Mouse (Mus musculus): ENCODE data around the gene Fiz1. TPM values are rescaled to one million over a fixed set of nuclear protein-coding genes. Genes with fewer than 3 reads are reported as not detected.
A peak's percentile ranks its signal among the peaks of the same experiment; 100 is the strongest.
"Not testable (repeated sequence)": the region's sequence is repeated elsewhere in the genome, so short reads cannot be mapped to it uniquely, and the experiment has no call there.

Gene Fiz1
- total RNA-seq, 2 experiments from 2014 or later, result 25.5 to 28.9 TPM

DNA sequence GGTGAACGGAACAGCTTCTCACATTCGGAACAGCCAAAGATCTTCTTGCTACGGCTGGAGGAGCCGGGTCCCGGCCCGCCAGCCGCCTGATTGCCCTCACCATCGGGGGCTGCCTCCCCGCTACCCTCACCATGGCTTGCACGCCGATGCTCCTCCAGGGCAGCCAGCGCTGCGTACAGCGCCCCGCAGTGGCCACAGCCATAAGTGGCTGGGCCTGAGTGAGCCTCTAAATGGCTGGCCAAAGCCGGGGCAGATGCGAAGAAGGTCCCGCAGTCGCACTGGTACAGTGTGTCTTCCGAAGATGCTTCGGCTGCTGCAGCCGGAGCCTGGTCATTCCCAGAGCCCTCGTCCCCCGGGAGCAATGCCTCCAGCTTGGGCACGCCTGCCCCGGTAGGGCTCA is 6.3 kb downstream of the Fiz1 start:
- DNase-seq (ENCODE audit: low spot score in 2 of 2), result no peak

DNA sequence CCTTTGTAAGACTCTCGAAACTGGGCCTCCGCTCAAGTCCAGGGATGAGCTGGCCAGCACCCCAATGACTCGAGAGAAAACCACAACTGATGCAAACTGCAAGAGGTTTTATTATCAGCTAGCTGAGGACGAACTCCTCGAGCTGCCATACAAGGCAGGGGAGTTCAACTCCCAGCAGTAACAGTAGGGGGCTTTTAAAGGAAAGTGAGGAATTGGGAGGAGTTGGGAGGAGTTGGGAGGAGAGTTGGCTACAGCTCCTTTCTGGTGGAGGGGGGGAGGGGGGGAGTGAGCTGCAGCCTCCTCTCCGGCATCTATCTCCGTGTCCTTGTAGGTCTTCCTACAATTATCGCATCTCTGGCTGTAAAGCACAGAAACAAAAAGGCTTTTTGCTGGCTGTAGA is 11.6 kb downstream of the Fiz1 start:
- not testable (repeated sequence) for DNase-seq (ENCODE audit: low spot score in 2 of 2)

DNA sequence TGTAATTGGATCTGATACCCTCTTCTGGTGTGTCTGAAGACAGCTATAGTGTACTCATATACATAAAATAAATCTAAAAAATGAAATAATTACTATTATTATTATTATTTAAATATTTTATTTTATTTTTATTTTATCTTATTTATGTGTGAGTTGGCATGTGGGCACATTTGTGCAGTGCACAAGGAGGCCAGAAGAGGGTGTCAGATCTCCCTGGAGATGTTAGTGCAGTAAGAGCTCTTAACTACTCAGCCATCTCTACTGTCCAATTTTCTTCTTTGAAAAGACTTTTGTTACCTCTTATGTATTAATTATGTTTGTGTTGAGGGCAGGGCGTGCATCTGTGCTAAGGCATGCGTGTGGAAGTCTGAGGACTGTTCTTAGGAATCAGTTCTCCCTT is 14.6 kb downstream of the Fiz1 start:
- no peak for DNase-seq (ENCODE audit: low spot score in 2 of 2)

DNA sequence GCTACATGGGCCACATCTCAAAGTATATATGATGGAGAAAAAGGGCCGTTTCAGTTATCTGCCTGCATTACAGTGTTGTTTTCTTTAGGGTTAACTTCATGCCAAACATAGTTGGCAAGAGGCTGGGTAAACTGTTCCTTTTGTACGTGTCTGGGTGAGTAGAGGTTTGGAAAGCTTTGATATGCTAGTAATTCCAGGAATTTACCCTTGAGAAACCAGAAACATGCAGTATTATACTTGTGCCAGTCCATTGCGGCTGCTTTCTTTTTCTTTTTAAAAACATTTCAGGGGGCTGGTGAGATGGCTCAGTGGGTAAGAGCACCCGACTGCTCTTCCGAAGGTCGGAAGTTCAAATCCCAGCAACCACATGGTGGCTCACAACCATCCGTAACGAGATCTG is 17.6 kb downstream of the Fiz1 start:
- DNase-seq (ENCODE audit: low spot score in 2 of 2), result no peak

DNA sequence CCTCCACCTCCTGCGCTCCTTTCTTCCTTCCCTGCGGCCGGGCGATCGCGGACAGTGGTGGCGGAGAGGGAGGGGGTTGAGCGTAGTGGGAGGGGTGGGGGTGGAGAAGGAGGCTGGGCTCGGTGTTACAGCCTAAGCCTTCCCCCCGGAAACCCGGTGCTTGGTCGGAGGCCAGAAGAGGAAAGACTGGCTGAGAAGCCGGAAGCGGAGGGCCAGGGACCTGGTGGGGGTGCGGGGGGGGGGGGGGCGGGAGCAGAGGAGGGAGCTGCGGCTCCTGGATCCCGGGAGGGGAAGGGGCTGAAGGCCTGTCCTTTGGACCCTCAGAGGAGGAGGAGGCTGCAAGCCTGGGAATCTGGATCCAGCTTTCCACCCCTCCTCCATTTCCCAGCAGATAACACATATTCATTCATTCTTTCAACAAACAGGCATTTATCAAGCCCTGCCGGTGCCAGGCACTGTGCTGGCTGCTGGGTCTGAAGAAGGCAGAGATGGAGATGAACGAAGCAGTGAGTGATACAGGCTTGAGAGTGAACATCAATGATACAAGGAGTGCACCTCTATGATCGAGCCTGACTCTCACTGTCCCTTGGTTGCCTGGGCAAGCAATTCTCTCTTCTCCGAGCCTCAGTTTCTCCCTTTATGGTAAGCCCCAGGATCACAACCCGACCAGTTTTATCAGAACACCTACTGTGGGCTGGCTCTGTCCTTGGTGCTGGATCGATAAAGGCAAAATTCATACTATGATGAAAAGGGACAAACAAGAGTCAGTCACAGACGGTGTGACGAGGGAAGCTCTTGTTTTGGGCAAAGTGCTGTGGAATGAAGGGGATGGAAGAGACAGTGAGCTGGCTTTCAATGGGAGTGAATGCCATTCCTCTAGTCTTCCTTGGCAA is 18.2 kb downstream of the Fiz1 start, which contains the start of gene Zfp579:
Gene Zfp579, minus strand, starts transcription at position 156 of the 893 bp plus-strand sequence.
- DNase-seq (ENCODE audit: low spot score in 2 of 2), result peak; percentile 93 to 95

DNA sequence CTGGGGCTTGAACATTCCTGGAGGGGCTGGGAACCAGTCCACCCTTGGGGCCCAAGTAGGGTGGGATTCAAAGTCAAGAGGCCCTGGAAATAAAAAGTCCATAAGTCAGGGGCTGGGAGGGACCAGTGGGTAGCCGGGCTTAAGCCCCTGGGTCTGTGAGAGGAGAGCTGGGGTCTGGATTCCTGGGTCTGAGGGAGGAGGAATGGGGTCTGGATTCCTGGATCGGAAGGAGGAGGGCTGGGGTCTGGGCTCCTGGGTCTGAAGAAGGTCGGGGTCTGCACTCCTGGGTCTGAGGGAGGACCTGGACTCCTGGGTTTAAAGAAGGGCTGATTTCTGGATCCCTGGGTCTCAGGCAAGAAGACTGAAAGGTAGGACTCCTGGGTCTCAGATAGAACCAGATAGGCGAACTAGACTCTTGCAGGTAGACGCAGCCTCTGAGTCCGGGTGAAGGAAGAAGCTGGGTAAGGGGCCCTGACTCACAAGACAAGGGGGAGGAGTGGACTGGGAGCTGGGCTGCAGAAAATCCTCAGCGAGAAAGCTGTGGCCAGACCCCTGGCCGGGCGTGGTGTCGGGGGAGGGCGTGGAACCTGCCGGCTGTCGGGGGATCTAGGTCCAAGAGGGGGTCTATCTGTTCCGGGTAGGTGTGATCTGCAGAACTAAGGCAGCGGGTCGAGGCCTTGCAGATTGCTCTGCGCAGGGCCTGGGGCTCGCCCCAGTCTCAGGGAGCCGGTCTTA is 19.1 kb downstream of the Fiz1 start:
- peak in 1 of 2 experiments; percentile 28 for DNase-seq (ENCODE audit: low spot score in 2 of 2)

DNA sequence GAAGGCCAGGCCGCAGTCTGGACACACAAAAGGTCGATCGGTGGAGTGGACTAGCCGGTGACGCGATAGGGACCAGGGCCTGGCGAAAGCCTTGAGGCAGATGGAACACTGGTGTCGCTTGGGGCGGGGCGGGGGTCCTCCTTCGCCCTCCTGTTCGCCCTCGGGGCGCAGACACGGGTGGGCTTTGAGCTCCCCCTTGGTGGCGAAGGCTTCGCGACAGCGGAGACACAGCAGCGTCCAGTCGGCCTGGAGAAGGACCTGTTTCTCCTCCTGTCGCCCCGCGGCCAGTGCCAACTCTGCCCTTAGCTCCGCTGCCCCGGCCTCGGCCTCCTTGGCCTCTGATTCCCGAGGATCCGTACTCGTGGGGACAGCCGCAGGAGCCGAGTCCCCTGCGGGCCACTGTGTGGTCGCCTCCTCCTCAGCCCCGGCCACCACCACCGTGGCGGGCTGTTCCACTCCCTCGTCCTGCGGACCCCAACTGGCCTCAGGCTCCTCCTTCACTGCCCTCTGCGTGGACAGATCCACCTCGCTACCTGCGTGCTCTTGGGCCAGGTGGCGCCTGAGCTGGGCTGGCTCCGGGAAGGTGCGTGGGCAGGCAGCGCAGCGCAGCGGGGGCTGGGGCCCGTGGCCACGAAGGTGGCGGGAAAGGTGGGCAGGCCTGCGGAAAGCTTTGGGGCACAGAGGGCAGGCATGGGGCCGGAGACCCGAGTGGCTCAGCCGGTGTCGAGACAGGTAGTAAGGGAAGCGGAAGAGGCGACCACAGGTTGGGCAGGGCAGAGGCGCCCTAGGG is 20.3 kb downstream of the Fiz1 start:
- no peak for DNase-seq (ENCODE audit: low spot score in 2 of 2)

DNA sequence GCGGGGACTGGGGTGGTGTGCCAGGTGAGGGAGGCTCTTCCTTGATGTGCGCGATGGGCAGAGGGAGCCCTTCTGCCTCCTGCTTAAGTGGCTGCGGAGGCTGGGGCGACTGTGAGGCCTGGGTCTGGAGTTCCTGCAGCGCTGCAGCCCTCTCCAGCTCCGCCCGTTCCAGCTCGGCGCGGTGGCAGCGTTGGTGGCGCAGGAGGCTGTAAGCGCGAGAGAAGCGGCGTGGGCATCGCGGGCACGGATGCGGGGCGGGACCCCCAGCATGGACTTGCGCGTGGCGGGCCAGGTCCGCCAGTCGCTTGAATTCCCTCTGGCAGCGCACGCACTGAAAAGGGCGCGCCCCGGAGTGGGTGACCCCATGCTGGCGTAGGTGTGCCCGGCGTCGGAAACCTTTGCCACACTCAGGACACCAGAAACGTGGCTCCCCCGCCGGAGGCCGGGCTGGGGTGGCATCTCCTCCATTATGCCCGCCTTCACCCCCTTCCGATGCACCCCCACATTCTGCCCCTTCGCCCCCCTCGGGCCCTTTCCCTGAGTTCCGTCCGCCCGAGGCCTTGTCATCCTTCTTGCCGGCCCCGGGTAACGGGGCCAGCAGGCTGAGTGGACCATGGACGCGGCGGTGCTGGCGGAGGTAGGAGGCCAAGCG is 21.0 kb downstream of the Fiz1 start:
- no peak for DNase-seq (ENCODE audit: low spot score in 2 of 2)

DNA sequence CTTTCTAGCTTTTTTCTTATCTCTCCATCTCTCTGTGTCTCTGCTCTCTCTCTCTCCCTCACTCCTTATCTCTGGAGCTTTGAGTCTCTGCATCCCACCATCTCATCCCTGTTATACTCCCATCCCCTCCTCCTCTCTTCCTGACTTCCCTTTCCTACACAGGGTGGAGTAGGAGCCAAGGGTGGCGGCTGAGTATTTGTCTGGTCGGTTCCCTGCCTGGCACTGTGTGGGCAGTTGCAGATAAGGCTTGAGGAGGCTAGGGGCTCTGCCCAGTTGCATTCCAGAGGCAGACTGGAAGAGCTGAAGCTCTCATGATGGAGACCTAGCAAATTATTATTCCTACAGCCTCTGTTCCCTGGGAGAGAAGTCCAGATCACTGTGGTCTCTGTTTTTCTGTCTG is 26.2 kb downstream of the Fiz1 start:
- DNase-seq (ENCODE audit: low spot score in 2 of 2), result no peak

DNA sequence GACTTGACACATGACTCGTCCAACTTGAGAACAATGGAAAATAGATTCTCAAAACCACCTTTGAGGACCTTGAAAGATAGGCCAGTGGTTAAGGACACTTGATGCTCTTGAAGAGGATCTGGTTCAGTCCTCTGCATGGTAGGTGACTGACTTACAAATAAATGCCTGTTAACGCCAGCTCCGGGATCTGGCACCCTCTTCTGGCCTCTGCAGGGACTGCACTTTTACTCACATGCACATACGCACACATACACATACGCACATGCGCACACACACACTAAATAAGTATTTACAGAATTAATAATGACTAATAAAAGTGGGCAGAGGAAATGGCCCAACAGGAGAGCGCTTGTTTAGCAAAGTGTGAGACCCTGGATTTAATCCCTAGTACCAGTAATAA is 37.7 kb downstream of the Fiz1 start:
- no peak for DNase-seq (ENCODE audit: low spot score in 2 of 2)

DNA sequence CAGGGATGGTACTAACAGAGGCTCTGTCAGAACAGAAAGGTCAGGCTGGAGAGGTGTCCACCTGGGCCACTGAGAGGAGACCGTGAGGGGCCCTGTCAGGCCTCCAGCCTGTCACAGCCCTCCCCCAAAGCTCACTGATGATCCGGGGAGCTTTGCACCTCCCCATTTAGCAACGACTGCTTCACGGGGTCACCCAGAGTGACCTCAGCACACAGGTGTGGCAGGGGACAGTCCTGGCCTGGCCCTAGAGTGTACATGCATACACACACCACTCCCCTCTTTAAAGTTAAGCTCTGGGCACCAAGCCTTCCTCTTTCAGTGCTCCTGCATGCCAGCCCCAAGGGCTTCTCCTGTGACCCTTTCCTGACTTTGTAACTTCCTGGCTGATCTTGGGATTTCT is 39.0 kb downstream of the Fiz1 start:
- no peak for DNase-seq (ENCODE audit: low spot score in 2 of 2)

DNA sequence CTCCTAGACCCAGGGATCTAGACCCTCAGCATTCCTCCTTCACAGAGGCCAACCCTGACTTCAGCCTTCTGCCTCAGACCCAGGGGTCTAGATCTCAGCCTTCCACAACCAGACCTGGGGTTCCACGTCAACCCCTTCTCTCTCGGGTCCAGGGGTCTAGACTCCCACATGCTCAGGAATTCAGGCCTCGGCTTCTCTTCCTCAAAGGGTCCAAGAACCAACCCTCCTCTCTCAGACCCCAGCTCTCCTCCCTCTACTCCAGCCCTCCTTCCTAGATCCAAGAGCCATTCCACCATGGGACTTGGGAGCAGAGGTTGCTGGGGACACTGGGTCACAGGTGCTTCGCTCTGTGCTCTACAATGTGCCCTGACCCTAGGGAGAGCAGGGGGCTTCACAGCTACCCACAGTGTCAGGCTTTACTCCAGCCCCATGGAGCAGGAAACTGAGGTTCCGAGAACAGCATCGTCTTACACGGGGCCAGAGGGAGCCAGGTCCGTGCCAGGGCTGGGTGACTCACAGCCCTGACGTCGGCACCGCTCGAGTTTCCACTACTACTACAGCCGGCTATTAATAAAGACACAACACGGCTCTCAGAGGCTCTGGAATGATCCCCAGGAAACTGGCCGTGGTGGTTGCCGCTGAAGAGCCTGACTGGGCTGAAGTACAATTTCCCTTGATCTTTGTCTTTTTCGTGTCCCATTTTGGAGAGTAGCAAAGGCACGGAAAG is 42.0 kb downstream of the Fiz1 start:
- DNase-seq (ENCODE audit: low spot score in 2 of 2), result peak in 1 of 2 experiments; percentile 59

DNA sequence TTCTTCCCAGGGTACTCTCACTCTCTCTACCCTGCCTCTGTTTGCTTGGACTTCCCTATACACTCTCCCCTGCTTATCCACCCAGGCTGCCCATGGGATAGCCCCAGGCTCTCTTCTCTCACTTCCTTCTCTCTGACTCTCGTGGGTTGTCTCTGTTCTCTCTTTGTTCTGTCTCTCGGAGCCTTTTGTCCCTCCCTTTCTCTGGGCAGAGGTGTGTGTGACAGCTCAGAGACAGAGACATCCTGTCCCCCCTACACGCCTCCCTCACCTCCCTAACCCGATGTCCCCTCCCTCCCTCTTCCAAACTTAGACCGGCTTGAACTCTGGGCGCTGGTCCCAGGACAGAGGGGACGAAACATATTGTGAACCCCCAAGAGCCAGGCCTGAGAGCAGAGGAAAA is 42.8 kb downstream of the Fiz1 start:
- no peak for DNase-seq (ENCODE audit: low spot score in 2 of 2)

DNA sequence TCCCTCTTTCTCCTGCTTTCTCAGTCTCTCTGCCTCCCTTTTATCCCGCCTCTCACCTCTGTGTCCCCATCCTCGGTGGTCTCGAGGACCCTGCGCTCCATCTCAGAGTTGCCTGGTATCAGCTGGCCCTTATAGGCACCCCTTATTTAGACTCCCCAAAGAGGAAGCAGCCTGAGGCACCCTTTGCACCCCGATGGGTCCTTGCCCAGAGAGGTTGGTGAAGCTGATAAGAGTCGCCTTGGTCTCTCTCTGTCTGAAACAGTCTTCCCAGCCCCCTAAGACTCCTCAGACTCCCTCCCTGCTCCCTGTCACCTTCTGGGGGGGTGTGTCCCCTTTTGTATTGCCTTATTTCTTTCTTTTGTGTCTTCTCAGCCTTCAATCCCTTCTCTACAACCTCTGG is 43.4 kb downstream of the Fiz1 start, which contains the start of gene Sbk3:
Gene Sbk3, minus strand, starts transcription at position 101 of the 400 bp plus-strand sequence.
- no peak for DNase-seq (ENCODE audit: low spot score in 2 of 2)

DNA sequence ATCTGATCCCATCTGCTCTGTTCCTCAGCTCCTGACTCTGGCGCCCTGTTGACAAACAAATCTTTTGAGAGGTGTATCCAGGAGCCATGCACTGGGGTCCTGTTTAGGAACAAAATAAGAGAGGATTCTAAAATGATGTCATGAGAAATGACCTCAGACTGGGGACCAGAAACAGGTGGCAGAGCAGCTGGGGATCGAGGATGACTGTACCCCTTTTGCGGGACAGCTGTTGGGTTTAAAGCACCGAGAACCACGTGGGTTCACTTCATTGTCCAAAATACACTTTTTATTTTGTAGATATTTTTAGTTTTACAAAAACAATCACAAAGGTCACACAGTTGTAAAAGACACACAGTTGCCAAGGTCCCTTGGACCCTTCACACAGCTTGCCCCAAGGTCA is 49.5 kb downstream of the Fiz1 start:
- no peak for DNase-seq (ENCODE audit: low spot score in 2 of 2)

DNA sequence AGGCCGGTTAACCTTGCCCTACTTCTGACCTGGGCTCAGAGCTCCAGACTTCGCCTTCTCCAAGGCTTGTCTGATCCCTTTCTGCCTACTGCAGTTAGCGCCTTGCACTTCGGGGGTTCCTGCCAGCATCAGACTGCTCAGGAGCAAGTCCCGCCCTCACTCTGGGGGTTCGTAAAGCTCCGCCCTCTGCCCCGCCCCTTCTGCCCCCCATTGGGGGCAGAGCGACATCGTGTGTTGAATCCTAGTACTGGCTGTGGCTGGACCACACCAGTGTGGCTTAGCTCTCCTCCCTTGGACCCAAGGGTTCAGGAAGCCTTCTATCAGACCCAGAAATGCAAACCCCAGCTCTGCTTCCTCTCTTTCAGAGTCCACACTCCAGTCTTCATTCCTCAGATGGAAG is 50.2 kb downstream of the Fiz1 start, which contains the start of gene Sbk2:
Gene Sbk2, minus strand, starts transcription at position 135 of the 400 bp plus-strand sequence.
- DNase-seq (ENCODE audit: low spot score in 2 of 2), result peak; percentile 66 to 85

DNA sequence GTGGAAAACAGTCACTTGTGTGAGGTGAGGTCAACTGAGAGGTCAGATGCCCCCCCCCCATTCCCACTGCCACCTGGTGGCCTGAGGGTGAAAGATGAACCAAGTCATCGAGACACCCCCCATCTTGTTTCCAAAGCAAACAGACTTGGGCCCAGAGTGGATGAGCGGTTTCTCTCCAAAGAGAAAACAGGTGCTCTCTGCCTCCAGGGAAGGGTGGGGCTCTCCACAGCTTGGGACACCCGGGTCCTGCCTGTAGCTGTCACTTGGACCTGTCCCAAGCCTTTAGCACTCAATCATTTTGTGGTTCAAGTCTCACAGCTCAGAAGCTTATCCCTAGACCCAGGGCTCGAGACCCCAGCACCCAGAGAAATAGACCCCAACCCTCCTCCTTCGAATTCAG is 51.0 kb downstream of the Fiz1 start:
- peak in 1 of 2 experiments; percentile 17 for DNase-seq (ENCODE audit: low spot score in 2 of 2)

DNA sequence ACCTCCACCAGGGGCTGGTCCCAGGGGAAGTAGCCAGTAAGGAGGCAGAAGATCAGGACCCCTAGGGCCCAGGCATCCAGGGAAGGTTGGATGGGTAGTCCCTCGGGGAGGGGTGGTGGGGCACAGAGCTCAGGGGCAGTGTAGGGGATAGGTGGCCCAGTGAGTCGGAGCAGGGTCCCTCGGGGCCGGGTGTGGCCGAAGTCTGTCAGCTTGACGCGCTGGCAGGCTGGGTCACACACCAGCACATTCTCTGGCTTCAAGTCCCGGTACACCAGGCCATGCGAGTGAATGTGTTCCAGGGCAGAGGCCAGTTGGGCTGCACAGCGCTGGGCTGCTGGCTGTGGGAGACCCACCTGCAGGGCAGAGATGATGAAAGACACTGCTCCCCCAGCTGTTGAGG is 57.1 kb downstream of the Fiz1 start:
- DNase-seq (ENCODE audit: low spot score in 2 of 2), result no peak
